Mouse (Mus musculus) ovary, postnatal 14 days (tissue): ENCODE data around the gene Slc16a14.
"Not testable (repeated sequence)": the region's sequence is repeated elsewhere in the genome, so short reads cannot be mapped to it uniquely, and the experiment has no call there.

Source experiments
- DNase-seq: peaks from one replicate; pipeline ENCODE4 v3.0.0; 2022; ENCODE audit warnings: low spot score

Gene Slc16a14

DNA sequence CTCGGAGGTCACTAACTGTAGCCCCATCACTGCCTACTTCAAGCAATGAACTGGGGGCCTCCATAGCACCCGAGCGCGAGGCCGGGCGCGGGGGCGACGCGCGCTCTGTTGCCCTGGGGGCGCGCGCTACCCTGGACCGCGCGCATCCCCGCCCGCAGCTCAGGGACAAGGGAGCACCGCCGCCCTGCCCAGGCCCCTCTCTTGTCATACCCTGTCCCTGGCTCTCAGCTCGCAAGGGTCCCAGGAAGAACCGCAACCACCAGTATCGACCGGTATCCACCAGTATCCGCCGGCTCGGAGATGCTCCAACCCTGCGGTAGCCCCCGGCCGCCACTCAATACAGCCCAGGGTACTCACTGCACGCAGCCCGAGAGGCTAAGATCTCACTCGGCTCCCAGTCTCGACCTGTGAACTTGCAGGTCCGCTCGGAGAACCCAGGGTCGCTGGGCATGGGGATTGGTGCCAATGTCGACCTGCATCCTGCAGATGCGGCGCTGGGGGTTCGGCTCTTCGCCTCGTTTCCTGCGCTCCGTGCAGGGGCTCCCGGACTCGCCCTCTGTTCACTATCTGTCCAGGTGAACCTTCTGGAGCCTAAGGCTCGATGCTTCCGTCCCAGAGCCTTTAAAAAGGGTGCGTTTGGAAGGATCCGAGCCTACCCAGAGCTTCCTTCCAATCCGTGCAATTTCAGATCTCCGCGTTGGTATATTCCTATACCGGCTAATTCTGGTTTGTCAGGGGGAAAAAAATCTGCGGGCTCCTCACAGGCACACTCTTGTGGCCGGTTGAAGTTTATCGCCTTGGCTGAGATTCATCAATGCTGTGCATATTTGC lies at the start of gene Slc16a14:
Gene Slc16a14 (minus strand): TSS at position 632 of the 831 bp plus-strand sequence.
- no peak for DNase-seq

DNA sequence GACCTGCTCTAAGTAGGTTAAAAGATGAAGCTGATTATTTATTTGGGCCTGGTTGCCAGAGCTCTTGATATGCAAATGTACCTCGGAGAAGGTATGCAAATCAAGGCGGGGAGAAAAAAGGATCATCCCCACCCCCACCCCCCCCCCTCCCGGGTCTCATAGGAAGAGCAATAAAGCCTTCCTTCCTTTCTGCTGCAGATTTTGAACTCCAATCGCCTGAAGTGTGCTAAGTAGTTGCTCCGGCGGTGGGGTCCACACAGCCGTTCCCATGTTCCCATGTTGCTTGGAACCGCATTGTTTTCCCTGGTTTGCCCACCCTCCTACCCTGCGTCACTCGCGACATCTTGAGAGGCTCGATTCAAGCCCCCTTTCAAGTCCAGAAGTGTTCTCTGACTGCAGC lies 26.8 kb upstream of the Slc16a14 start:
- not testable (repeated sequence) for DNase-seq

DNA sequence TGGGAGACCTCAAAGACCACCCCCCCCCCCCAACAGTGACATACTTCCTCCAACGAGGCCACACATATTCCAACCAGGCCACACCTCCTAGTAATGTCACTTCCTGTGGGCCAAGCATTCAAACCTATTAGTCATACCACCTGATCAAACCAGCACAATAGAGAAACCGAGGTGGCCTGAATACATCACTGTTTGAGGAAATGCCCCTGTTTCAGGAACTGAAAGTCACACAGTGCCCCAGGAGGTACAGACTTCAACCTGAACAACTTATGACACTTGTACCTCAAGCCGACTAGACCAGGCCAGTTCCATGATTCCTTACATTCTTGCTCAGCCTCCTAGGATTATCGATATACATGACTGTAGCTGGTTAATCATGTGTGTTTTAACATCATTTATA lies 22.8 kb upstream of the Slc16a14 start:
- not testable (repeated sequence) for DNase-seq

DNA sequence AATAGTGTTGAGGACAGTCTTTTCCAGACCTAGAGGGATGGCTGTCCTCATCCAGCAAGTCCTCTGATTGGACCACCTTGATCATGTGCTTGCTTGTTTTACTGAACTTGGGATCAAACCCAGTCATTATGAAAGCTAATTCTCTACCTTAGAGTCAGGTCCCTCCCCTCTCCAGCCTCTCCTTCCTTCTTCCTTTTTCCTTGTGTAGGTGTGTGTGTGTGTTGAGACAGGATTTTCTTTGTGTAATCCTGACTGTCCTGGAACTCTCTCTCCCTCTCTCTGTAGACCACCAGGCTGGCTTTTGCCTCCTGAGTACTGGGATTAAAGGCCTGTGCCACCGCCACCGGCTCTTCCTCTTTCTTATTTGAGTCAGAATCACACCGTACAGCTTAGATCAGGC lies 21.8 kb upstream of the Slc16a14 start:
- not testable (repeated sequence) for DNase-seq

DNA sequence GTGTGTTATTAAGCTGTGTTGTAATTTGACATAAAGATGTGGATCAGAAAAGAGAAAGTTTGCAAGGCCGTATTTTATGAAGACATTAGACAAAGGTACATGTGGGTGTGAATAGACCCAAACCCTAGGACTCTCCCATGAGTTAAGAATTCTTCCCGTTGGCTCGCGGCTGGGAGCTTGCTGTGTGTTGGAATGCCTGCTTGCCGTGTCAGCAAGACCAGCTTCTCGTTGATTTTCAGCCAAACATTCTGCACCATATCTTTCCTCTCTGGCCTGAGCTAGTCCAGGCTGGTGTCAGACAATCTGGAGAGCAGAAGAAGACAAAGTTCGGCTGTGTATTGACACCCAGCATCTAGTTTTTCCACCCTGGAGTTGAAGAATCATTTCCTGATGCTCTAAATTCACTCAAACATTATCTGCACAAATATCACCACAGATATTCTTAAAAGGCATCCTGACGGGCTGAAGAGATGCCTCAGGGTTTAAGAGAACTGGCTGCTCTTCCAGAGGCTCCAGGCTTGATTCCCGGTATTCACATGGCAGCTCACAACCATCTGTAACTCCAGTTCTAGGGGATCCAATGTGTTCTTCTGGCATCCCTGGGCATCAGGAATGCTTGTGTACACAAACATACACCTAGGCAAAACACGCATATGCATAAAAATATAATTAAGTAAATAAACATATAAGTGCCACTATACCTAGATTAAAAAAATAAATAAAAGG lies 17.7 kb upstream of the Slc16a14 start:
- DNase-seq: no peak

DNA sequence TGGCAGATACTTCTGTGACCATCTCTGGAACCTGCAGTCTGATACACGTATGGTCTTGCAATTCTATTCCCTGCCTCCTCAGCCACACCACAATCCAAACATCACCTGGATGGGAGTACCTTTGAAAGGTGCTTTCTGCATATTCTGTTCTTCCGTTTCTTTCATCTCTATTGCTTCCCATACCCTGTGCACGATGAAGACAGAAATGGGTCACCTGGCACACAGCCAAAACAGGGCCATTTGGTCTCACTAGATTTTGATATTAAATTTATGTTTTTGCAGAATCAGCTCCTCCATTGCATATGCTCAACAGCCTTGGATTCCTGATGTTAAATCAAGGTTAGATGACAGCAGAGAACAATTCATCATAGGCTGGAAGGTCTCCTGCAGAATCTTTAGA lies 16.6 kb upstream of the Slc16a14 start:
- DNase-seq: no peak

DNA sequence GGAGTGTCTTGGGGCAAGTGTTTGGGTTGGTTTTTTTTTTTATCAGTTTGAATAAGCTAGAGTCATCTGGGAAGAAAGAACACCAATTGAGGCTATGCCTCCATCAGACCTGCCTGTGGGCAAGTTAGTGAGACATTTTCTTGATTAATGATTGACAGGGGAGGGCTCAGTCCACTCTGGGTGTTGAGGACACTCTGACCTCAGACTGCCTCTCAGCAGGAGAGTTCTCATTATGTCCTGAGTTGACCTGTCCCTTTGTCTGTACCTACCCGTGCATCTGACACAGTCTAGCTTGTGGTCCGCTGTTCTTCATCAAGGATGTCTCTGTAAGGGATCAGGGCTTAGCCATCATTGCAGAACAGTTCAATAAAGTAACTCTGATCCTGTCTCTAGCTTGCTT lies 12.5 kb upstream of the Slc16a14 start:
- DNase-seq: no peak

DNA sequence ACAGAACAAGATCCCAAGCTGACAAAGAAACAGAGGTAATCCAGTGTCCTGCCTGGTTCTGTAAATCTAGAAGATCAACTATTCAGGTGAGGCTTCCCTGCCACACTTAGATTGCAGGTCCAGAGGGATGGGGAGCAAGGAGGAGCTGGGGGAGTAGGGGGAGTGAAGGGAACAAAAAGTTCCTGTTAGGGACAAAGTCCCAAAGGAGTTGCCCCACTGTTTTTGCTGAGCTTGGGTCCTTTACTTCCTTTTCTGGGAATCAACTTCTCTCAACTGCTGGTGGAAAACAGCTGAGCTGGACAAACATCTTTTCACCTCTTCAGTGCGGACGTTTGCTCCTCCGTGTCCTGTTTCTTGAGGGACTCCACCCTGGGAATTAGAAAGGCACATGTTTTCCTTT lies 11.0 kb upstream of the Slc16a14 start:
- DNase-seq: no peak

DNA sequence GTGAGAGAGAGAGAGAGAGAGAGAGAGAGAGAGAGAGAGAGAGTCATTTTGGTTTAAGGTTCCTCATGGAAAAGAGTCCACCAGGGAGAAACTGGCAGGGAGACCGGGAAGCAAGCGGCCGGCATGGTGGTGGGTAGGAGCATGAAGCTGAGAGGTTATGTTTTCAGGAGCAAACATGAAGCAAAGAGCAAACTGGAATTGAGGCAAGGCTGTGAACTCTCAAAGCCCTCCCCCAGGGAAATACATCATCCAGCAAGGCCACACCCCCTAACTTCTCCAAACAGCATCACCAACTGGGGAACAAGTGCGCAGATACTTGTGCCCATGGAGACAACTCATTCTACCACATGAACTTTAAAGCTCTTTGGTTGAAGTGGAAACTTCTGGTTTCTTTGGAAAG lies 8.6 kb upstream of the Slc16a14 start:
- no peak for DNase-seq

DNA sequence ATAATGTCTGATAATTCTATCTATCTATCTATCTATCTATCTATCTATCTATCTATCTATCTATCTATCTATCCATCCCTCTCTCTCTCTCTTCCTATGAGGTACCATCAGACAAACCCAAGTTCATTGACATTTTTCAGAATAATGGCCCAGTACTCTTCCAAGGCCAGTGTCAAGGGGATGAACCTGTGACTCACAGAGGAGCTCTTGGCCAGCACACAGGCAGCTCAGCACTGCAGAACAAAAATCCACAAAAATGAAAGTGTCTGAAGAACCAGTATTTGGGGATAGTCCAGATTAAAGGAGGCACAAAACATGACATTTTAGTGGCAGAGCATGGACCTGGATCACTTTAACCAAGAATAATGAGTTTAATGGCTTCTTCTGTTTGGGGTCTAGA lies 7.7 kb upstream of the Slc16a14 start:
- no peak for DNase-seq

DNA sequence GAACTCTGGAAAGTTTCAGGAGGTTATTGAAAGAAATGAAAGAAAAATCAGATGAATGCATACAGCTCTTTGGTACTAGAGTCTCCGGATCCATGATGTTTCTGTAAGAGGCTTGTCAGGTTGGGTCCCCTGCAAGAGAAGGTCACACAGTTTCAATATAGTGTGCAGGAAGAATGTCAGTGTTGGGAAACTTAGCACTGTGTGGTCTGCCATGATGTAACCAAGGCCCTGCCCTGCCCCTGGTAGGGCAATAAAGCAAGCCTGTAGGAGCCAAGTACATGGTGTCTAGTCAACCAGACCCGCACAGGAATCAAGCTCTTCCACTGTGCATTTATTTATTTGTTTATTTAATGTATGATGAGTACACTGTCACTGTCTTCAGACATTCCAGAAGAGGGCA lies 5.4 kb upstream of the Slc16a14 start:
- no peak for DNase-seq

DNA sequence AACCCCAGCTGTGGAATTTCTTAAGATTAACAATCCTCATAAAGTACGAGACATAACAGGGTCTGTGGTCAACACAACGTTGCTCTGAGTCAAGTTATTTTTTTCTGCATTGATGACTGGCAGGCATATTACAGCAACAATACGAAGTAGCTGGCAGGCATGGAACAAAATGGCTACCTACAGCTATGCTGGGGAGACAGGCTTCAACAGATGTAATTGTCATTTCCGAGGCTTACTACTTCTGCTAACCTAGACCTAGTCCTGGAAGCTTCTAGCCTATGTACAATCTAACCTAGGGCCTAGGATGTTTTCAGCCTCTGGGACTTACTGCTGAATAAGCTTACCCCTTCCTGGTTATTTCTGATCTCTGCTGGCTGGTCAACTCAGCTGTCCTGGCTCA lies 4.5 kb upstream of the Slc16a14 start:
- no peak for DNase-seq

DNA sequence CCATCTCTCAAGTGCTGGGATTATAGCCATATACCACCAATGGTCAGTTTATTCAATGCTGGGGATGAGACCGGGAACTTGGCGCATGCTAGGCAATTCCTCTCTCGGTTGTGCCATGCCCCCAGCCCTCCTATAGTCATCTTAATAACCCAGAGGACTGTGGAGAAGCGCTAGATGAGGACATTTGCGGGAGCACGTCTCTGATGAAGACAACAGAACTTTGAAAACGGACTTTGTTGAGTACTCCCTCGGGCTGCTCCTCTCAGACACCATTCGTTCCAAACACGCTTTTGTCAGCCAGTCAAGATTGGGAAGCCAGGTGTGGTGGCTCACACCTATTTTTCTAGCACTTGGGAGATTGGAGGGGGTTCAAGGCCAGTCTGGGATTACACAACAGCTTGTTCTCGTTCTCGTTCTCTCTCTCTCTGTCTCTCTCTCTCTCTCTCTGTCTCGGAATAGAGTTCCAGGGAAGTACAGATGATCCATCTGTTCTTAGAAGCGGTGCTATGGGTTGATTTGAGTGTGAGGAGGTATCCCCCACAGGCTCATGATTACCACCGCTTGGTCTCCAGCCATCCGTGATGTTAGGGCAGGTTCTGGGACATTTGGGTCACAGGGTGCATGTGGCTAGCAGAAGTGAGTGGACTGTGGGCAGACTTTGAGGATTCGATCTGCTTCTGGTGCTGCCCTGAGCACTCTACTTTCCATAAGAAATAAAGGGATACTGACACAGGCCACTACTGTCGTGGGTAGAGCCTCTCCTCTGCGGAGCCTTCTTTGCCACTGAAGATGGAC lies 2.0 kb upstream of the Slc16a14 start:
- DNase-seq: no peak

DNA sequence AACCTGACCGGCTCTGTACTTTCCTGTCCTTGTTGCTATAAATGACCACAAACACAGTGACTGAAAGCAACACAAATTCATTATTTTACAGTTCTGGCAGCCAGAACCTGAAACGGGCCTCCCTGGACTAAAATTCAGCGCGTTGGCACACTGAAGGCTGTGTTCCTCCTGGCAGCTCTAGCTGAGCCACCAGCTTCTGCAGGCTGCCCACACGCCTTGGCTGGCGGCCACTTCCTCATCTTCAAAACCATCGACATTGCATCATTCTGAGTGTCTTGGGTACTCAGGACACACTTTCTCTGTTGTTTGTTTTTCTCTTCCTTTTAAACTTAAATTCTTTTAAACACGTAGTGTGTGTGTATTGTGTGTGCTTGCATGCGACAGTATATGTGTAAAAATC lies 734 bp upstream of the Slc16a14 start:
- DNase-seq: no peak

DNA sequence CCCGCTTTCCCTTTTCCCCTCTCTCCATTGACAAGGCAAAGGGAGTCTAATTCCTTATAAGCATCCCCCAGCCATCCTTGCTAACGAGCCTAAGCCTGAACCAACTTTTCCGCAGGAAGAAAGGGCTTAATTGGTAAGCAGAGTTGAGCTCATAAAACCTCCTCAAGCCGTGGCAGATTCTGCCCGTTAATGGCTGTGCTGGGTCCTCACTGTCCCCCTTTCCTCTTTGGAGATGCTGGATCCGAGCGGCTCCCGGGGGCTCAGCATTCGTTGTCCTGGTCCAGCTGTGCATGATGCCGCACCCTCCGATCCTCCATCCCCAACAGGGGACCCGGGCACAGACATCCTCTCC lies 807 bp downstream of the Slc16a14 start:
- DNase-seq: no peak

DNA sequence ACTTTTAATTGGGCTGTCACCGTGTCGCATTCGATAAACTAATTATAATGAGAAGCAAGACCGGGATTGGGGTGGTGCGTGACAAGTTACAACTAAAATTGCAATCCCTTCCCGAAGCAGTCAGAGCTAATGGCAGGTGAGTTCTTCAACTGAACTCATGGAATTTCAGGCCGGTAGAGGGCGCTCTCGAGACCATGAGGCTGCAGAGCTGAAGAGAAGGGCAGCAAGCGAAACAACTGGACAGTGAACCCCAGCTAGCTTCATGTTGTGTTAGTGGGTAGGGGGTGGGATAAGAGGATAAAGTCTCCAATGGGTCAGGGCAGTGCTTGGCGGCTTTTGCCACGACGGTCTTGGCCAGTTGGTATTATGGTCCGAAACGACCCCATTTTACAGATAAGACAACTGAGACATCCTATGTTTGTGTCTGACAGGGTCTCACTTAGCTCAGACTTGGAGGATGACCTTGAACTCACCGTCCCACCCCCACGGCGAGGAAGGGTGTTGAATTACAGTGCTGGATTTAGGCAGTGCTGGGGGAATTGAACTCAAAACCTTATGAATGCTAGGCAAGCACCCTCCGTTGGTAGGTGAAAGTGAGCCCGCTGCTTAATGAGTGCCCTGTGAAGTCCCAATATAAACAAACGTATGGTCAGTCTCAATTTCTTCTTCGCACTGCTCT lies 1.3 kb downstream of the Slc16a14 start:
- peak; percentile 69 for DNase-seq

DNA sequence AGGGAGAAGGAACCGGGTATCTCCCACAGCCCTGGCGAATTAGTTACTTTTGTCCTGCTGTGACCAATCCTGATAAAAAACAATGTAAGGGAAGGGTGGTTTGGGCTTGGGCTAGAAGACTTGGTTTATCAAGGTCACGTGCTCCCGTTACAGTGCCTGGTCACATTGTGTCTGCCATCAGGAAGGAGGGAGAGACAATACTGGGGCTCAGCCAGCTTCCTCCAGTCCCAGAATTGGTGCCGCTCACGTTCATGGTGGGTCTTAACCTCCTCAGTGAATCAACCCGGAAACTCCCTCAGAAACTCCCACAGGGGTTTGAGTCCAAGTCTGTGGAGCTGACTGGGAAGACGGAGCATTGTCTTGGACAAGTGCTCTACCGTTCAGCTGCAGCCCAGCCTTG lies 9.3 kb downstream of the Slc16a14 start:
- no peak for DNase-seq

DNA sequence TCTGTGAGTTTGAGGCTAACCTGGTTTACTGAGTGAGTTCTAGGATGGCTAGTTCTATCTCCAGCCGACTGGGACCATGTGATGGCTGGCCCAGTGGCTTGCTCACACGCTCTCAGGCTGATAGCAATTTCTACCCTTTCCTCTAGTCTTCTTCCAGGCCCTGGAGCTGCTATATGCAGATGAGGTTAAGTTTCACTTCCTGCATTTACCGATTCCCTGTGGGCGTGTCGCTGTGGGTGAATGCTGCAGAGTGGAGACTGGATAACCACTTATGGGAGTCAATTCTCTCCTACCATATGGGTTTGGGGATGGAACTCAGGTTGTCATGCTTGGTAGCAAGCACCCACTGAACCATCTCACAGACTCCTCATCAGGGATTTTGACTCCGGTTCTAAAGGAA lies 10.8 kb downstream of the Slc16a14 start:
- no peak for DNase-seq

DNA sequence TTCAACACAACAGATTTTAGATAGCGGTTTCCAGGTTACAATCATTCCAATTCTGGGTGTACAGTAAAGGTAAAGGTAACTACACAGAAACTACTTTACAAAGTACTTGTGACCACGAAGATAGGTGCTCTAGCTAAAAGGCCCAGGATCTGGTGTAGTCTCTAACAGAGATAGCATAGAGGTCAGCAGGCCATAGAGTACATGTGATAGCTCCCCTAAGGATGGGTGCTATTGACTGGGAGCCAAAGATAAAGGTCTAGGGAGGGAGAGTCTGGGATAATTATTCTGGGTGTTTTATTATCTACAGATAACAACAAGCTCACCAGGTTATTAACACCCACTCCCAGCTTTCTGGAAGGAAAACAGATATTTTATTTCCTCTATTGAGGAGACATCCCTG lies 11.5 kb downstream of the Slc16a14 start:
- DNase-seq: no peak

DNA sequence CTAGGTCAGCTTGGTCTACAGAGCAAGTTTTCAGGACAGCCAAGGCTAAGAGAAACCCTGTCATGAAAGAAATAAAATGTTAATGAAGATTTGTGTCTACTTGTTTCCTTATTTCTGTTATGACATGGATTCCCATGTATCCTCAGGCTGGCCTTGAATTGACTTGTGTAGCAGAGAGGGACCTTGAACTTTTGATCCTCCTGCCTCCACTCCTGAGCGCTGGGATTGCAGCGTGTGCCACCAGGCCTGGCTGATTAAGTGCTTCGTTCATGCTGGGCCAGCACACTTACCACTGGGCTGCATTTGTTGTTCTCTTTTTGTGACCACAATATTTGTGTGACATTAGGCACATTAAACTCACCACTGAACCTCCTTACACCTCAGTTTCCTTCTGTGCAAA lies 16.1 kb downstream of the Slc16a14 start:
- no peak for DNase-seq

DNA sequence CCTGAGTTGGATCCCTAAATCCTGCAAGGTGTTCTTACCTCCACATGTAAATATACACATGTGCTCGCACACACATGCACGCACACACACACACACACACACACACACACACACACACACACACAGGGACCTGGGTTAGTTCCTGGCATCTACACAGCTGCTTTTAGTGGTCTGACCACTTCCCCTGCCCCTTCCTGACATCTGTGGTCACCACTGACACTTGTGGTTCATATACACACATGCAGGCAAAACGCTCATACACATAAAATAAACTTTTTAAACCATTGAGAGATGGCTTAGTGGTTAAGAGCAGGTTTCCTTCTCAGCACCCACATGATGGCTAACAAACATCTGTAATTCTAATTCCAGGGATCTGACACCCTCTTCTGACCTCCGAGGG lies 19.9 kb downstream of the Slc16a14 start:
- no peak for DNase-seq

DNA sequence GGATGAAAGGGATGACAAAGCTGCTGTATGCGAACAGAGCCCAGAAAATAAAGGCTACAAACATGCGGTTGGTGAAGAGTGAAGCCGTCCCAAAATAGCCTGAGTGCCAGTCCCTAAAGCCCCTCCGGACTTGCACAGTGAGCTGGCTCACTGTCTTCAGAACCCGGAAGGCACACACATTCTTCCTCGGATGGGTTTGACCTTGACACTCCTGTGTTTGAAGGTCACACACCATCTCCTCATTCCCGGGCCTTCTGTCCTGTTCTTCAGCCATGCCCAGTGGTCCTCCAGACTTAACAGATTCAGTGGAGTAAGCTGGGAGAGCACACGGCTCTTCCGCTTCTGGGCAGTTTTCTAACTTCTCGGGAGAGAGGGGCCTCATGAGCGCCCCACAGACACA lies 22.4 kb downstream of the Slc16a14 start:
- DNase-seq: no peak
